Mouse (Mus musculus) erythroblast, embryonic 14.5 days (primary cell): ENCODE measurements around the gene Edn2. TPM values are rescaled to one million over a fixed set of nuclear protein-coding genes. Genes with fewer than 3 reads are reported as not detected.

Source experiments
- H3K27me3 ChIP-seq: 2 replicates; pipeline ENCODE4 v1.6.1; 2012; ENCODE audit warnings: inconsistent platforms; ENCODE audit not compliant: control insufficient read depth
- H3K36me3 ChIP-seq: 2 replicates; pipeline ENCODE4 v1.6.1; 2012; ENCODE audit warnings: mild to moderate bottlenecking, inconsistent platforms; ENCODE audit not compliant: control insufficient read depth
- H3K4me1 ChIP-seq: 2 replicates; pipeline ENCODE4 v1.6.1; 2012; ENCODE audit warnings: inconsistent platforms; ENCODE audit not compliant: control insufficient read depth
- H3K4me3 ChIP-seq: replicated peaks from 2 replicates; pipeline ENCODE3; 2012; ENCODE audit warnings: moderate library complexity, mild to moderate bottlenecking, inconsistent platforms
- H3K9me3 ChIP-seq: 2 replicates; pipeline ENCODE4 v1.6.1; 2012; ENCODE audit warnings: low read length, inconsistent platforms, mixed read lengths; ENCODE audit not compliant: control insufficient read depth
- GATA1 ChIP-seq: IDR thresholded peaks from 2 replicates; pipeline ENCODE4 v1.6.1; 2012; ENCODE audit warnings: low read length, inconsistent platforms, mixed read lengths
- TAL1 ChIP-seq: IDR thresholded peaks from 3 replicates; pipeline ENCODE4 v1.6.1; 2012; ENCODE audit warnings: low read length, inconsistent platforms, mixed read lengths
- polyA plus RNA-seq: library from polyadenylated mRNA; stranded (reverse); fragments of >175 nt; gene quantifications from 2 replicates; pipeline ENCODE4 v1.2.3, GENCODE M21; 2012

Edn2 gene
- polyA plus RNA-seq, 1 experiment, result not detected

GRCm38 (mm10) chr4:120215915-120216591, 55.0 kb downstream of the Edn2 start:
- no peaks in the 10 kb centered on the region for H3K27me3 ChIP-seq
- no peaks in the 10 kb centered on the region for H3K9me3 ChIP-seq
- TF ChIP-seq GATA1, result no peak
- no peak for TF ChIP-seq TAL1

GRCm38 (mm10) chr4:120216883-120217282, 55.9 kb downstream of the Edn2 start:
- H3K4me3 ChIP-seq, result no peak overlapping the region
- H3K27me3 ChIP-seq, result no peaks in the 10 kb centered on the region
- H3K36me3 ChIP-seq, result no peaks in the 10 kb centered on the region
- H3K4me1 ChIP-seq, result no peaks in the 10 kb centered on the region
- H3K9me3 ChIP-seq, result no peaks in the 10 kb centered on the region
- no peak for TF ChIP-seq TAL1
- TF ChIP-seq GATA1, result no peak

More at GRCm38 (mm10) chr4:120215915-120216591, 55.0 kb downstream of the Edn2 start:
- Histone ChIP-seq H3K4me1 (no peaks in the 10 kb centered on the region), H3K4me3 (no peak overlapping the region), H3K36me3 (no peaks in the 10 kb centered on the region)

Other genes starting within 250 kb of the Edn2 start
- gene AL607142.1, start 96.2 kb upstream of the Edn2 start, polyA plus RNA-seq, result not detected in 2 replicates
- gene Foxo6, start 126.1 kb downstream of the Edn2 start, polyA plus RNA-seq, result not detected in 2 replicates
- gene Scmh1, start 244.1 kb downstream of the Edn2 start, polyA plus RNA-seq, result 4.9 and 8.4 TPM in 2 replicates